Mouse (Mus musculus) layer of hippocampus, adult 6 months (tissue): ENCODE data around the gene 4930550L24Rik. TPM values are rescaled to one million over a fixed set of nuclear protein-coding genes. Genes with fewer than 3 reads are reported as not detected.

Experiments used
- long read RNA-seq, 2 experiments: library from polyadenylated mRNA; unstranded; transcript quantifications; one replicate each; pipeline ENCODE4 v2.0.0; 2019 to 2020
- polyA plus RNA-seq: library from polyadenylated mRNA; unstranded; fragments of <200 nt; fragmentation: Nextera tagmentation; gene quantifications from 2 replicates; pipeline ENCODE4 v1.2.3, GENCODE M21; 2021

The 4930550L24Rik gene
- polyA plus RNA-seq, result not detected in 2 replicates
- long read RNA-seq, experiment 1, result 0 reads
- long read RNA-seq, experiment 2, result 0 reads

GRCm38 (mm10) chrX:58909060-58909459 lies at the start of gene 4930550L24Rik:
Gene 4930550L24Rik (plus strand): TSS chrX:58909360.

